9 mouse cellular contexts compared by ENCODE assay signal in the genomic region with DNA sequence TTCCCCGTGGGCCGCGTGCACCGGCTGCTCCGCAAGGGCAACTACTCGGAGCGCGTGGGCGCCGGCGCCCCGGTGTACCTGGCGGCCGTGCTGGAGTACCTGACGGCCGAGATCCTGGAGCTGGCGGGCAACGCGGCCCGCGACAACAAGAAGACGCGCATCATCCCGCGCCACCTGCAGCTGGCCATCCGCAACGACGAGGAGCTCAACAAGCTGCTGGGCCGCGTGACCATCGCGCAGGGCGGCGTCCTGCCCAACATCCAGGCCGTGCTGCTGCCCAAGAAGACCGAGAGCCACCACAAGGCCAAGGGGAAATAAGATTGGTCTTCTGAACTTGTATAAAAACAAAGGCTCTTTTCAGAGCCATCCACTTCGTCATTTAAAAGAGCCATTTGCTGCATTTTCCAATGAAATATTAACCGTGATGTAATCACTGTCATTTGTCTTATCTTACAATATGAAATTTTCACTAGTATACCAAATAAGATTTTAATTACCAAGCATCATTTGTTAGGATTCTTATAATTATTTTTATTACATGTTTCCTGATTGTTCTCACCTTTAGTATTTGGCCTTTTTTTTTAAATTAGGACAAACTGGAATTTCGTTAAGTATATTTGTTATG. TPM values are rescaled to one million over a fixed set of nuclear protein-coding genes. Genes with fewer than 3 reads are reported as not detected.
A peak's percentile ranks its signal among the peaks of the same experiment; 100 is the strongest.
DNase-seq lines count a peak whose midpoint lies in the region; ATAC-seq and TF ChIP-seq lines count a peak whose summit lies in the region.
"Not testable (repeated sequence)": the region's sequence is repeated elsewhere in the genome, so short reads cannot be mapped to it uniquely, and the experiment has no call there.
"Had no signal": no experiment of that assay in that cellular context is flagged by ENCODE, and none has a peak within 500 bp of the region (broad histone marks: within the 10 kb centered on the region; RNA-seq: fewer than 3 reads in every experiment).

No protein-coding gene starts in this region.

- not testable (repeated sequence) for TF ChIP-seq CTCF in hindbrain, postnatal 0 days (IDR thresholded peaks at IDR 0.05; ENCODE audit: low read depth); lung, postnatal 0 days (IDR thresholded peaks at IDR 0.05)

- peak overlapping the region; percentile 75 for H3K4me2 ChIP-seq in embryonic facial prominence, embryonic 14.5 days (ENCODE audit: low read depth, low read length)
- H3K4me2 ChIP-seq in hindbrain, postnatal 0 days (ENCODE audit: low read depth, low read length) = peak overlapping the region; percentile 59
- peak overlapping the region; percentile 75 for H3K4me2 ChIP-seq in limb, embryonic 12.5 days
- peak overlapping the region; percentile 64 for H3K4me2 ChIP-seq in lung, postnatal 0 days (replicated peaks; ENCODE audit: low read depth, low read length)
- peak overlapping the region; percentile 81 for H3K4me2 ChIP-seq in neural tube, embryonic 13.5 days

- H3K9ac ChIP-seq in embryonic facial prominence, embryonic 14.5 days (ENCODE audit: low read depth, low read length) = peak overlapping the region; percentile 60
- H3K9ac ChIP-seq in hindbrain, postnatal 0 days (replicated peaks; ENCODE audit: low read length); lung, postnatal 0 days (replicated peaks; ENCODE audit: low read depth): not testable (repeated sequence)
- H3K9ac ChIP-seq in limb, embryonic 12.5 days (replicated peaks) = peak overlapping the region; percentile 55; the same call in 1 of the 2 replicates
- peak overlapping the region; percentile 59; the same call in 1 of the 2 replicates for H3K9ac ChIP-seq in neural tube, embryonic 13.5 days

- under 1% methylated on average over 5 of the region's 39 CpGs for WGBS in embryonic facial prominence, embryonic 14.5 days
- under 1% methylated on average over 12 of the region's 39 CpGs for WGBS in heart, embryonic 10.5 days
- WGBS in hindbrain, postnatal 0 days = under 1% methylated on average over 5 of the region's 39 CpGs
- 0% methylated on average over 9 of the region's 39 CpGs for WGBS in limb, embryonic 12.5 days
- 0% methylated on average over 5 of the region's 39 CpGs for WGBS in lung, postnatal 0 days
- under 1% methylated on average over 7 of the region's 39 CpGs for WGBS in neural tube, embryonic 13.5 days

- not testable (repeated sequence) for ATAC-seq in embryonic facial prominence, embryonic 14.5 days (ENCODE audit: low read depth); limb, embryonic 12.5 days (ENCODE audit: insufficient number of reproducible peaks, insufficient read depth, low FRiP score, low TSS enrichment, low read depth)
- peak; percentile 18 for ATAC-seq in hindbrain, postnatal 0 days
- ATAC-seq in lung, postnatal 0 days = peak; percentile 3
- peak; percentile 6; the same call in 1 of the 2 replicates for ATAC-seq in neural tube, embryonic 13.5 days (ENCODE audit: low read depth)

- not testable (repeated sequence) for H3K27me3 ChIP-seq in embryonic facial prominence, embryonic 14.5 days (replicated peaks; ENCODE audit: control insufficient read depth, insufficient read depth, low read length); heart, embryonic 10.5 days (ENCODE audit: insufficient read depth, poor library complexity, severe bottlenecking); hindbrain, postnatal 0 days (ENCODE audit: insufficient read depth, low read length); limb, embryonic 12.5 days; lung, postnatal 0 days (replicated peaks; ENCODE audit: insufficient read depth, low read length); neural tube, embryonic 13.5 days

- peak overlapping the region; percentile 43 for H3K4me3 ChIP-seq in embryonic facial prominence, embryonic 14.5 days (ENCODE audit: low read depth, low read length)
- H3K4me3 ChIP-seq in heart, embryonic 10.5 days = peak overlapping the region; percentile 59
- peak overlapping the region; percentile 32 for H3K4me3 ChIP-seq in hindbrain, postnatal 0 days (ENCODE audit: low read length)
- H3K4me3 ChIP-seq in limb, embryonic 12.5 days (replicated peaks) = peak overlapping the region; percentile 49
- 0 out of 2 replicates have a peak overlapping the region, but pooled peaks have one; percentile 15 for H3K4me3 ChIP-seq in lung, postnatal 0 days (ENCODE audit: low read depth, low read length)
- peak overlapping the region; percentile 45 for H3K4me3 ChIP-seq in neural tube, embryonic 13.5 days

- peak overlapping the region; percentile 95 for H3K27ac ChIP-seq in embryonic facial prominence, embryonic 14.5 days (replicated peaks; ENCODE audit: low read depth, low read length)
- peak overlapping the region; percentile 87 for H3K27ac ChIP-seq in heart, embryonic 10.5 days
- H3K27ac ChIP-seq in hindbrain, postnatal 0 days = peak overlapping the region; percentile 81
- peak overlapping the region; percentile 97 for H3K27ac ChIP-seq in limb, embryonic 12.5 days
- H3K27ac ChIP-seq in lung, postnatal 0 days (ENCODE audit: low read length) = peak overlapping the region; percentile 75; the same call in 1 of the 2 replicates
- peak overlapping the region; percentile 84 for H3K27ac ChIP-seq in neural tube, embryonic 13.5 days (replicated peaks)

- peak; percentile 62 for DNase-seq in R1 (ENCODE audit: low read depth, low spot score)
- not testable (repeated sequence) for DNase-seq in embryonic facial prominence, embryonic 14.5 days (ENCODE audit: low spot score); heart, embryonic 10.5 days (ENCODE audit: low spot score); hindbrain, postnatal 0 days (ENCODE audit: low spot score)
- DNase-seq in lung, postnatal 0 days (ENCODE audit: low spot score) = peak; percentile 36
- peak; percentile 30 for DNase-seq in thymus, postnatal 0 days (ENCODE audit: low spot score)

- not testable (repeated sequence) for TF ChIP-seq EP300 in lung, postnatal 0 days (IDR thresholded peaks at IDR 0.05)

- not testable (repeated sequence) for H3K9me3 ChIP-seq in embryonic facial prominence, embryonic 14.5 days (ENCODE audit: control insufficient read depth, low read length); heart, embryonic 10.5 days; hindbrain, postnatal 0 days (ENCODE audit: low read length); limb, embryonic 12.5 days; lung, postnatal 0 days (ENCODE audit: low read length); neural tube, embryonic 13.5 days

- H3K36me3 ChIP-seq in embryonic facial prominence, embryonic 14.5 days (ENCODE audit: control insufficient read depth, insufficient read depth, low read length); heart, embryonic 10.5 days; hindbrain, postnatal 0 days (ENCODE audit: insufficient read depth, low read length); limb, embryonic 12.5 days; lung, postnatal 0 days (ENCODE audit: insufficient read depth, low read length); neural tube, embryonic 13.5 days: not testable (repeated sequence)

- H3K4me1 ChIP-seq in embryonic facial prominence, embryonic 14.5 days (ENCODE audit: control insufficient read depth, insufficient read depth, low read length) = peaks cover 16% of the 10 kb centered on the region
- not testable (repeated sequence) for H3K4me1 ChIP-seq in heart, embryonic 10.5 days; hindbrain, postnatal 0 days (ENCODE audit: insufficient read depth, low read length)
- peaks cover 14% of the 10 kb centered on the region for H3K4me1 ChIP-seq in limb, embryonic 12.5 days (replicated peaks)
- H3K4me1 ChIP-seq in lung, postnatal 0 days (ENCODE audit: insufficient read depth, low read depth, low read length) = peaks cover 11% of the 10 kb centered on the region; the same call in 1 of the 2 replicates
- H3K4me1 ChIP-seq in neural tube, embryonic 13.5 days (replicated peaks) = peaks cover 42% of the 10 kb centered on the region

RNA-seq across cellular contexts. Expression of gene Hist1h2ad, which starts 0.5 kb away (rescaled TPM):
- polyA plus RNA-seq in embryonic facial prominence, embryonic 14.5 days (2014; fragmentation: Nextera tagmentation; extraction: Ambion mirVana) = 1.6 and 2.8 TPM in 2 replicates
- polyA plus RNA-seq in heart, embryonic 10.5 days (2016; fragmentation: Nextera tagmentation; extraction: Ambion mirVana) = 0.54 and 1.1 TPM in 2 replicates
- 636 and 885 TPM in 2 replicates for total RNA-seq in hindbrain, postnatal 0 days (2014; rRNA removed)
- 0.69 TPM in 1 of 2 replicates, not detected in the other for polyA plus RNA-seq in hindbrain, postnatal 0 days (2015; fragmentation: Nextera tagmentation; extraction: Ambion mirVana)
- 1.9 and 2.7 TPM in 2 replicates for polyA plus RNA-seq in limb, embryonic 12.5 days (2016; fragmentation: Nextera tagmentation; extraction: Ambion mirVana)
- 0.49 and 0.57 TPM in 2 replicates for polyA plus RNA-seq in lung, postnatal 0 days (2015; fragmentation: Nextera tagmentation; extraction: Ambion mirVana)
- 1.2 and 1.3 TPM in 2 replicates for polyA plus RNA-seq in neural tube, embryonic 13.5 days (2015; fragmentation: Nextera tagmentation; extraction: Ambion mirVana)
- polyA plus RNA-seq in thymus, postnatal 0 days (2015; fragmentation: Nextera tagmentation; extraction: Ambion mirVana) = 7.2 and 11.3 TPM in 2 replicates

RNA-seq across cellular contexts. Expression of gene Hist1h2bf, which starts 0.7 kb away (rescaled TPM):
- polyA plus RNA-seq in embryonic facial prominence, embryonic 14.5 days (2014; fragmentation: Nextera tagmentation; extraction: Ambion mirVana) = 3.6 and 4.1 TPM in 2 replicates
- 1.1 and 1.8 TPM in 2 replicates for polyA plus RNA-seq in heart, embryonic 10.5 days (2016; fragmentation: Nextera tagmentation; extraction: Ambion mirVana)
- 695 and 1,354 TPM in 2 replicates for total RNA-seq in hindbrain, postnatal 0 days (2014; rRNA removed)
- polyA plus RNA-seq in hindbrain, postnatal 0 days (2015; fragmentation: Nextera tagmentation; extraction: Ambion mirVana) = 1.3 and 2.4 TPM in 2 replicates
- polyA plus RNA-seq in limb, embryonic 12.5 days (2016; fragmentation: Nextera tagmentation; extraction: Ambion mirVana) = 12.5 and 21.2 TPM in 2 replicates
- 0.48 and 0.87 TPM in 2 replicates for polyA plus RNA-seq in lung, postnatal 0 days (2015; fragmentation: Nextera tagmentation; extraction: Ambion mirVana)
- 0.81 and 1.6 TPM in 2 replicates for polyA plus RNA-seq in neural tube, embryonic 13.5 days (2015; fragmentation: Nextera tagmentation; extraction: Ambion mirVana)
- 22.7 and 39.0 TPM in 2 replicates for polyA plus RNA-seq in thymus, postnatal 0 days (2015; fragmentation: Nextera tagmentation; extraction: Ambion mirVana)

RNA-seq across cellular contexts. Expression of gene Hist1h3d, which starts 0.9 kb away (rescaled TPM):
- polyA plus RNA-seq in embryonic facial prominence, embryonic 14.5 days (2014; fragmentation: Nextera tagmentation; extraction: Ambion mirVana) = 5.2 and 7.2 TPM in 2 replicates
- polyA plus RNA-seq in heart, embryonic 10.5 days (2016; fragmentation: Nextera tagmentation; extraction: Ambion mirVana) = 1.4 and 5.3 TPM in 2 replicates
- 173 and 207 TPM in 2 replicates for total RNA-seq in hindbrain, postnatal 0 days (2014; rRNA removed)
- 0.96 and 1.4 TPM in 2 replicates for polyA plus RNA-seq in hindbrain, postnatal 0 days (2015; fragmentation: Nextera tagmentation; extraction: Ambion mirVana)
- 9.5 and 11.3 TPM in 2 replicates for polyA plus RNA-seq in limb, embryonic 12.5 days (2016; fragmentation: Nextera tagmentation; extraction: Ambion mirVana)
- polyA plus RNA-seq in lung, postnatal 0 days (2015; fragmentation: Nextera tagmentation; extraction: Ambion mirVana) = 0.62 and 1.3 TPM in 2 replicates
- 0.63 and 2.0 TPM in 2 replicates for polyA plus RNA-seq in neural tube, embryonic 13.5 days (2015; fragmentation: Nextera tagmentation; extraction: Ambion mirVana)
- 9.4 and 13.3 TPM in 2 replicates for polyA plus RNA-seq in thymus, postnatal 0 days (2015; fragmentation: Nextera tagmentation; extraction: Ambion mirVana)
- polyA plus RNA-seq: activated CD4-positive, CD25-positive, alpha-beta regulatory T cell, adult 4 months had no signal

RNA-seq across cellular contexts. Expression of gene Hist1h2bg, which starts 3.5 kb away (rescaled TPM):
- polyA plus RNA-seq in embryonic facial prominence, embryonic 14.5 days (2014; fragmentation: Nextera tagmentation; extraction: Ambion mirVana) = 5.1 and 5.3 TPM in 2 replicates
- 2.8 and 4.8 TPM in 2 replicates for polyA plus RNA-seq in heart, embryonic 10.5 days (2016; fragmentation: Nextera tagmentation; extraction: Ambion mirVana)
- total RNA-seq in hindbrain, postnatal 0 days (2014; rRNA removed) = 1,151 and 1,635 TPM in 2 replicates
- polyA plus RNA-seq in hindbrain, postnatal 0 days (2015; fragmentation: Nextera tagmentation; extraction: Ambion mirVana) = 2.6 and 5.2 TPM in 2 replicates
- polyA plus RNA-seq in limb, embryonic 12.5 days (2016; fragmentation: Nextera tagmentation; extraction: Ambion mirVana) = 16.5 and 25.4 TPM in 2 replicates
- polyA plus RNA-seq in lung, postnatal 0 days (2015; fragmentation: Nextera tagmentation; extraction: Ambion mirVana) = 1.3 and 1.9 TPM in 2 replicates
- 2.2 and 3.5 TPM in 2 replicates for polyA plus RNA-seq in neural tube, embryonic 13.5 days (2015; fragmentation: Nextera tagmentation; extraction: Ambion mirVana)
- polyA plus RNA-seq in thymus, postnatal 0 days (2015; fragmentation: Nextera tagmentation; extraction: Ambion mirVana) = 32.3 and 46.0 TPM in 2 replicates

RNA-seq across cellular contexts. Expression of gene Hist1h2ae, which starts 3.6 kb away (rescaled TPM):
- 93.4 and 108 TPM in 2 replicates for polyA plus RNA-seq in embryonic facial prominence, embryonic 14.5 days (2014; fragmentation: Nextera tagmentation; extraction: Ambion mirVana)
- polyA plus RNA-seq in heart, embryonic 10.5 days (2016; fragmentation: Nextera tagmentation; extraction: Ambion mirVana) = 39.9 and 49.4 TPM in 2 replicates
- total RNA-seq in hindbrain, postnatal 0 days (2014; rRNA removed) = 221 and 249 TPM in 2 replicates
- 12.2 and 13.8 TPM in 2 replicates for polyA plus RNA-seq in hindbrain, postnatal 0 days (2015; fragmentation: Nextera tagmentation; extraction: Ambion mirVana)
- 153 and 213 TPM in 2 replicates for polyA plus RNA-seq in limb, embryonic 12.5 days (2016; fragmentation: Nextera tagmentation; extraction: Ambion mirVana)
- 7.1 and 7.9 TPM in 2 replicates for polyA plus RNA-seq in lung, postnatal 0 days (2015; fragmentation: Nextera tagmentation; extraction: Ambion mirVana)
- 12.3 and 18.7 TPM in 2 replicates for polyA plus RNA-seq in neural tube, embryonic 13.5 days (2015; fragmentation: Nextera tagmentation; extraction: Ambion mirVana)
- 198 and 214 TPM in 2 replicates for polyA plus RNA-seq in thymus, postnatal 0 days (2015; fragmentation: Nextera tagmentation; extraction: Ambion mirVana)
